Mouse (Mus musculus) heart, embryonic 16.5 days (tissue): Measurements from ENCODE around the gene Gramd1b. TPM values are rescaled to one million over a fixed set of nuclear protein-coding genes. Genes with fewer than 3 reads are reported as not detected.
A peak's percentile ranks its signal among the peaks of the same experiment; 100 is the strongest.

Source experiments
- ATAC-seq: fragments of 200-750 bp; cut with Nextera tagmentation; replicated peaks from 2 replicates; pipeline ENCODE4 v1.8.0; 2017; ENCODE audit warnings: moderate number of reproducible peaks; ENCODE audit not compliant: insufficient read depth, low FRiP score; ENCODE audit errors: extremely low read depth
- H3K27ac ChIP-seq: fragments of 300-500 bp; sonication (generic); 2 replicates; pipeline ENCODE4 v1.5.1; 2014; ENCODE audit warnings: mild to moderate bottlenecking, low read length, control low read depth, moderate library complexity
- H3K27me3 ChIP-seq: fragments of 300-500 bp; sonication (generic); 2 replicates; pipeline ENCODE4 v1.6.1; 2014; ENCODE audit warnings: low read length, mixed read lengths; ENCODE audit not compliant: control insufficient read depth, insufficient read depth
- H3K36me3 ChIP-seq: fragments of 300-500 bp; sonication (generic); 2 replicates; pipeline ENCODE4 v1.6.1; 2014; ENCODE audit not compliant: control insufficient read depth, insufficient read depth
- H3K4me1 ChIP-seq: fragments of 300-500 bp; sonication (generic); 2 replicates; pipeline ENCODE4 v1.6.1; 2014; ENCODE audit warnings: low read length, mixed read lengths; ENCODE audit not compliant: control insufficient read depth, insufficient read depth
- H3K4me2 ChIP-seq: fragments of 300-500 bp; sonication (generic); 2 replicates; pipeline ENCODE4 v1.6.1; 2014; ENCODE audit warnings: low read depth, mild to moderate bottlenecking, control low read depth, low read length
- H3K4me3 ChIP-seq: fragments of 300-500 bp; sonication (generic); 2 replicates; pipeline ENCODE4 v1.5.1; 2014; ENCODE audit warnings: mild to moderate bottlenecking, control low read depth, low read length
- H3K9ac ChIP-seq: fragments of 300-500 bp; sonication (generic); 2 replicates; pipeline ENCODE4 v1.6.1; 2014; ENCODE audit warnings: low read length, control low read depth
- H3K9me3 ChIP-seq: fragments of 300-500 bp; sonication (generic); replicated peaks from 2 replicates; pipeline ENCODE4 v1.6.1; 2016; ENCODE audit warnings: low read length; ENCODE audit not compliant: control insufficient read depth
- WGBS: fragments of 180-500 bp; shearing (Covaris S2); extraction: QIAGEN DNeasy Blood & Tissue Kit; methylation state at CpG from one replicate; pipeline ENCODE4 v1.1.7; 2014; 5-methylcytosine and 5-hydroxymethylcytosine counted together
- polyA plus RNA-seq: library from polyadenylated mRNA; unstranded; fragments of >200 nt; fragmentation: Nextera tagmentation; extraction: Ambion mirVana; gene quantifications from 2 replicates; pipeline ENCODE4 v1.2.1, GENCODE M21; 2015

The Gramd1b gene
- polyA plus RNA-seq, 1 experiment from 2014 or later = 5.9 TPM

DNA sequence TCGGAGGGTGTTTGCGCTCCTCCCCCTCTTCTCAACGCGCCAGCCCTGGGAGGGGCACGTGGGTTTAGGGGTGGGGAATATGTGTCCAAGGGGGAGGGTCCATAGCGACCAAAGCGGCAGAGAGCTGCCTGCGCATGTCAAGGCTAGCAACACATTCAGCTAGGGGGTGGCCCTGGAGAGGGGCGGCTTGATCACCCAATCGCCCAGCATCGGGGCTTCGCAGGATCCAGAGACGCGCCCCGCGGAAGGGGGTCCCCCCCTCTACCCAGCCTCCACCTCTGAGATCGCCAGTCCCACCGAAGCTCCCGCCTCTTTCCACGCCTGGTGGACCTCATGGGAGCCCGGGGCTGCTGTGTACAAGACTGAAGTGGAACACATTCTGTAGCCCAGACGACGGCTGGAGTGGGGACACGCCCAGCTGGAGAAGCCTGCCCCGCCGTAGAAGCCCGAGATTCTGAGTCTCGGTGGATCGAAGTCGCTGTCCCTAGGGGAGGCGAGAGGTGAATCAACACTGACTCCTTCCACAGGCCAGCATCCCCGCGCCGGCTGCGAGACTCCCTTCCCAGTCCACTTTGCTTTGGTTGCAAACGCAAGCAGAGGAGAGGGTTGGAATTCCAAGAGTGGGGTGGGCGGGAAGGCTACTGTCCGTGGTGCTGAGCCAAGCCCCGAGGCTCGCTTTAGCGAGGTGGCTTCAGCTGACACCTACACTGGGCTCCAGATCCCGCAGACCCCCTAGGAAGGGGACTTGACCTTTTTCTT is 261.9 kb downstream of the Gramd1b start, which contains the start of gene Scn3b:
Gene Scn3b, plus strand, starts transcription at position 115 of the 759 bp plus-strand sequence.
- ATAC-seq = peak; percentile 64
- Histone ChIP-seq H3K36me3 (no peaks in the 10 kb centered on the region), H3K4me1 (peaks cover 15% of the 10 kb centered on the region), H3K9me3 (no peaks in the 10 kb centered on the region), H3K27me3 (peaks cover 18% of the 10 kb centered on the region), H3K27ac (no peak within 1 kb of the TSS), H3K4me3 (peak within 1 kb of the TSS; percentile 37), H3K9ac (no peak within 1 kb of the TSS), H3K4me2 (peak within 1 kb of the TSS; percentile 55)
- WGBS = under 1% methylated on average over 41 of the region's 42 CpGs

DNA sequence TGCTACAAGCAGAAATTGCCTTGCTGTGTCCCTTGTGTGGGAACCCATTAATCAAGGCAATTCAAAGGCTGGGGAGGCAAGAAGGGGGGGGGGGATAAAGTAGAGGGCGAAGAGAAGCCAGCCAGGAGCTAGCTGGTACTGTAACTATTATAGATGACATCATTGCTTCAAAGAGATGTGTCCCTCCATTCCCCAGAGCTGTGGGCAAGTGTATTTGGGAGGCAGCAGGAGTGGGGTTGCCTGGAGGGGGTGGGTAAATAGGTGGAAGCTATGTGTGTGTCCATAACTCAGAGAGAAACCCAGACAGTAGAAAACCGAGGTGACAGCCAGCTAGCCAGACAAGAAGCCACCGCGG is 262.5 kb downstream of the Gramd1b start:
- Histone ChIP-seq H3K4me3 (peak overlapping the region; percentile 37), H3K27ac (no peak overlapping the region), H3K9me3 (no peaks in the 10 kb centered on the region), H3K4me2 (peak overlapping the region; percentile 55), H3K36me3 (no peaks in the 10 kb centered on the region), H3K9ac (no peak overlapping the region), H3K27me3 (peaks cover 18% of the 10 kb centered on the region), H3K4me1 (peaks cover 14% of the 10 kb centered on the region)
- 7% methylated on average over 4 of the region's 4 CpGs for WGBS
- peak; percentile 15; the same call in 1 of the 2 replicates for ATAC-seq

DNA sequence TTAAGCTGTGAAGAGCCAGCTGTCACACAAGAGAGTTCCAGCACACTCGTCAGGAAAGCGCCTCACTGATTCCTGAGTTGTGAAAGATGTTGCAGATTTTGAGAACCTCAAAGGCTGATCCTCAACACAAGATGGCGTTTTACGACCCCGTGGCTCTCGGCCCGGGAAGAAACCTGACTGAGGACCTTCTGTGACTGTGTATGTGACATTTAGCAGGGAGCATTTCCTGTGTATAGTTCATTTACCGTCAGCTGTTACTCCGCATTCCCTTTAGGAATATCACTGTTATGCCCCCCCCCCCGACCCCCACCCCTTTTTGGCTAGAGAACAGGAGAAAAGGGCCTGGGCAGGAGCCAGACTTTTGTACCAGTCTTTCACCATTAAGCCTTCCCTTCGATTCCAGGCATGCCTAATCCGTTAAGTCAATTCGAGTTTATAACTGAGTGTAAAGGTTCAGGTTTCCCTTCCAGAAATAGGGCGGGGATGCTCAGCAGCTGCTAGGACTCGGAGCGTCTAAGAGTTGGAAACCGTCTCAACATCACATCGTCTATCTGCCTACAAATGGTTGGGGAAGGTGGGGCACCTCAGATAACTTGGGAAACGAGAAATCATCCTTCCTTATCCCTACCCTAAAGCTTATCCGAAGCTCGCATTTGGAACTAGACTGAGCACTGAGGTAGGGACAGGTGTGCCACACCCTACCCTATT is 263.0 kb downstream of the Gramd1b start:
- Histone ChIP-seq H3K9ac (no peak overlapping the region), H3K4me2 (peak overlapping the region; percentile 55; the same call in 1 of the 2 replicates), H3K4me1 (peaks cover 13% of the 10 kb centered on the region), H3K27me3 (peaks cover 18% of the 10 kb centered on the region), H3K9me3 (no peaks in the 10 kb centered on the region), H3K27ac (no peak overlapping the region), H3K4me3 (no peak overlapping the region), H3K36me3 (no peaks in the 10 kb centered on the region)
- no peak for ATAC-seq
- WGBS = 18% methylated on average over 21 of the region's 21 CpGs

DNA sequence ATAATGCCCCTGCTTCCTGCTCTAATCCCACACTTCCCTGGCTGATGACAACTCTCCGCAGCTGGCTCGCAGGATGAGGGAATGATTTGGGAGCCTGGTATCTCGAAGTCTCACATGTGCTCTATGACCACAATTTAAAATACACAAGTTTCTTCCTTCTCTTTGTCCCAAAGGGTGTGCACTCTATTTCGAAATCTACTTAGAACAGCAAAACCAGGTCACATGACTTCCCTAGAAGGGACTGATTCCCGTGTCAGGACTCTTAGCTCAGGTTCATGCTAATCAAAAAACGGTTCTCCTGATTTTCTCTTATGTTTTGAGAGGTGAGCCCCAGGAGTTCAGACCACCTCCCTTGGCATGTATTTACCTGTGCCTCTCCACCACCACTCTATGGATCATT is 267.3 kb downstream of the Gramd1b start:
- Histone ChIP-seq H3K9ac (no peak overlapping the region), H3K36me3 (no peaks in the 10 kb centered on the region), H3K4me1 (peaks cover 3% of the 10 kb centered on the region), H3K4me2 (no peak overlapping the region), H3K4me3 (no peak overlapping the region), H3K27me3 (peaks cover 3% of the 10 kb centered on the region), H3K27ac (no peak overlapping the region), H3K9me3 (no peaks in the 10 kb centered on the region)
- no peak for ATAC-seq
- 44% methylated on average over 6 of the region's 6 CpGs for WGBS

DNA sequence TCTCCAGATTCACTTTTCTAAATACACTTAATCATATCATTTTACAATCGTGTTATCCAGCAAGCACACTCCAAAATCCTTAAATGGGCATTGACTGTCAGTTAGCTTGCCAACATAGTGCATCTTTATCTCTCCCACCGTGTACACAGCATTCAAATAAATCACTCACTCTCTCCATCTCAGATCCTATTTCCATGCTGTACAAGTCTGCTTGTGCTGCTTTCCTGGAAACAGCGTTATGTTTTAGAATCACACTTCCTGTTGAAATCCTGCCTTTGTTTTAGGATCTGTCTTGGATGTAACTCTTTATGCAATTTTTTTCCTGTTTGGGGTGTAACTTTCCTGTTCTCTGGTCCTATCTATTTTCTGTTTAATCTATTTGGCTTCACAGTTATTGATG is 278.7 kb downstream of the Gramd1b start:
- Histone ChIP-seq H3K9ac (no peak overlapping the region), H3K27me3 (no peaks in the 10 kb centered on the region), H3K9me3 (peaks cover 3% of the 10 kb centered on the region; the same call in 1 of the 2 replicates), H3K4me1 (no peaks in the 10 kb centered on the region), H3K27ac (no peak overlapping the region), H3K4me2 (no peak overlapping the region), H3K4me3 (no peak overlapping the region), H3K36me3 (no peaks in the 10 kb centered on the region)
- no peak for ATAC-seq
- WGBS = 35% methylated on average over 3 of the region's 3 CpGs

DNA sequence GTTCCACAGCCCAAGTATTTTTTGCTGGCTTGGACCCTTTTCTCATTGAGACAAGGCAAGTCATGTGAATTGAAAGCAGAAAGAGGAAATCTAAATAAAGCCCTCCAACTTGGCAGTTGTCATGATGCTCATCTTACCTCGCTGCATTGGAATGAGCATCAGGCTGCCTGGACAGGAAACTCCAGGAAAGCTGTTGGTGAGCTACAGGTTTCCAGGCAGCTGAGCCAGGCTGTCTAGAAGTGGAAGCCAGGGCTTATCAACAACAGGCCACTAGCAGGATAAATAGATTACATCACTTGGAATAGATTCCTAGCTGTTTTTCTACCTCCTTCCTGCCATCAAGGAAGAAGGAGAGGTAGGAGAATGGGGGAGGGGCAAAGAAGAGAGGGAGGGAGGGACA is 282.1 kb downstream of the Gramd1b start:
- 32% methylated on average over 1 of the region's 1 CpGs for WGBS
- no peak overlapping the region for H3K4me2 ChIP-seq
- H3K9me3 ChIP-seq = peaks cover 3% of the 10 kb centered on the region; the same call in 1 of the 2 replicates
- H3K27me3 ChIP-seq = no peaks in the 10 kb centered on the region
- H3K9ac ChIP-seq = no peak overlapping the region
- no peak overlapping the region for H3K4me3 ChIP-seq
- ATAC-seq = 0 out of 2 replicates have a peak, but pooled peaks have one; percentile 41
- H3K4me1 ChIP-seq = peaks cover 9% of the 10 kb centered on the region
- peak overlapping the region; percentile 54; the same call in 1 of the 2 replicates for H3K27ac ChIP-seq
- H3K36me3 ChIP-seq = no peaks in the 10 kb centered on the region

DNA sequence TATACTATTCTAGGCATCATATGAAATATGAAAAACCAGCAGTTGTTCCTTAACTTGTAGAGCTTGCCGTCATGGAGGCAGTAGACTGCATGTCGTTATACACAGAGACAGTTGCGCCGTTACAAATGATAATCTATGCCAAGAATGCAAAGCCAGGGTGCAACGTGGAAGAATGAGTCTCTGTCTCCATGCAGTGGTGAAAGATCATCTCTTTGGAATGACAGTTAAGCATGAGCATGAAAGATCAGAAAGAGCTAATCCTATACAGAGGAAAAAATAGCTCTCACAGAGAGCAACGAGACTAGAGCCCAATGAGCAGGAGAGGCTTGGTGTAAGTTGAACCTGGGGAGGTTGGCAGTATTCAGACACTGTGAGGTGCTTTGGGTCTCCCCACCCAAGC is 284.5 kb downstream of the Gramd1b start:
- H3K9ac ChIP-seq = no peak overlapping the region
- H3K4me1 ChIP-seq = peaks cover 14% of the 10 kb centered on the region
- no peak overlapping the region for H3K4me2 ChIP-seq
- peaks cover 3% of the 10 kb centered on the region; the same call in 1 of the 2 replicates for H3K9me3 ChIP-seq
- no peaks in the 10 kb centered on the region for H3K36me3 ChIP-seq
- no peak overlapping the region for H3K4me3 ChIP-seq
- H3K27ac ChIP-seq = no peak overlapping the region
- no peaks in the 10 kb centered on the region for H3K27me3 ChIP-seq
- WGBS = 46% methylated on average over 6 of the region's 6 CpGs
- ATAC-seq = no peak

DNA sequence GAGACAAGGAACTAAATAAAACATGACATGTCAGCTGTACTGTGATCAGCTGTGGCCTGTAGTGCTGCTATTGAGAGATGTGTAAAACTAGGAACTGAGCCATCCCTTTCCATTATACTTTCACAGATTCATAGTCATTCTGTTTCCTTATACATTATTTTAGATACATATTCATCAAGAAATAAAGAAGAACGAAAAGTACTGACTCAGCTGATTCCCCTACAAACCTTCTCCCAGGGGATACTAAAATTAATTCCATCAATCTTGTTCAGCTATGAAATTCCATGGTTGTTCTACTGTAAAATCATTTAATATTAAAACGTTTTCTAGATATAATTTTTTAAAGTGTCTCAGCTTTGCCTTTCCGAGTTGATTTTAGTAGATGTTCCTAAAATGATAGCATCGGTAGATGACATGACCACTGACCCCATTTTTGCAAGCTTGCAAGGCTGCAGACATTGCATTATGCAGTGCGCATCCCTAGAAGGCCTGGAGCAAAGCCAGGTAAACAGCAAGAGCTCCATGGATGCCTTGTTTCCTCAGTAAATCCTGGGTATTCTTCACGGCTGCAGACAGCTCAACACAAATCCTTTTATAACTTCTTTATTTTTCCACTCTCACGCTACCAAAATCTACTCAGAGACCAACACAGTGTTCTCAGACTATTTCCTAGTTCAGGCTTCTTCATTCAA is 285.1 kb downstream of the Gramd1b start:
- WGBS = 76% methylated on average over 7 of the region's 7 CpGs
- no peak overlapping the region for H3K4me2 ChIP-seq
- H3K27ac ChIP-seq = peak overlapping the region; percentile 67

More for the DNA sequence above, 285.1 kb downstream of the Gramd1b start:
- no peaks in the 10 kb centered on the region for H3K36me3 ChIP-seq
- ATAC-seq = no peak
- H3K9me3 ChIP-seq = peaks cover 3% of the 10 kb centered on the region; the same call in 1 of the 2 replicates
- no peaks in the 10 kb centered on the region for H3K27me3 ChIP-seq
- no peak overlapping the region for H3K4me3 ChIP-seq
- no peak overlapping the region for H3K9ac ChIP-seq
- peaks cover 14% of the 10 kb centered on the region for H3K4me1 ChIP-seq
